Mouse (Mus musculus) layer of hippocampus, adult 11-12 months (tissue): ENCODE measurements around the gene Ak5.
"Not testable (repeated sequence)": the region's sequence is repeated elsewhere in the genome, so short reads cannot be mapped to it uniquely, and the experiment has no call there.

ENCODE experiments used
- DNase-seq: peaks from one replicate; pipeline ENCODE4 v3.0.0; 2022; ENCODE audit warnings: low spot score

Ak5 gene

GRCm38 (mm10) chr3:152475894-152476293, 192.3 kb downstream of the Ak5 start:
- no peak for DNase-seq

GRCm38 (mm10) chr3:152475278-152475669, 192.9 kb downstream of the Ak5 start:
- no peak for DNase-seq

GRCm38 (mm10) chr3:152474582-152475277, 193.4 kb downstream of the Ak5 start:
- peak; percentile 64 for DNase-seq

- no peak for DNase-seq
These were observed 195.5 kb downstream of the Ak5 start for GRCm38 (mm10) chr3:152472676-152473075.

GRCm38 (mm10) chr3:152470347-152470746, 197.8 kb downstream of the Ak5 start:
- DNase-seq, result no peak

- DNase-seq, result no peak
These were observed 198.5 kb downstream of the Ak5 start for GRCm38 (mm10) chr3:152469423-152470200.

- DNase-seq, result no peak
These were observed 199.6 kb downstream of the Ak5 start for GRCm38 (mm10) chr3:152468569-152469041.

- no peak for DNase-seq
These were observed 200.1 kb downstream of the Ak5 start for GRCm38 (mm10) chr3:152468032-152468431.

- DNase-seq, result no peak
These were observed 200.8 kb downstream of the Ak5 start for GRCm38 (mm10) chr3:152467312-152467711.

- no peak for DNase-seq
These were observed 201.3 kb downstream of the Ak5 start for GRCm38 (mm10) chr3:152466849-152467248.

GRCm38 (mm10) chr3:152465338-152465737, 202.8 kb downstream of the Ak5 start:
- DNase-seq, result no peak

- no peak for DNase-seq
These were observed 203.7 kb downstream of the Ak5 start for GRCm38 (mm10) chr3:152464462-152464861.

- no peak for DNase-seq
These were observed 205.3 kb downstream of the Ak5 start for GRCm38 (mm10) chr3:152462900-152463299.

GRCm38 (mm10) chr3:152462038-152462547, 206.1 kb downstream of the Ak5 start:
- no peak for DNase-seq

- DNase-seq, result no peak
These were observed 207.4 kb downstream of the Ak5 start for GRCm38 (mm10) chr3:152460802-152461201.

- not testable (repeated sequence) for DNase-seq
These were observed 209.3 kb downstream of the Ak5 start for GRCm38 (mm10) chr3:152458875-152459274.

- no peak for DNase-seq
These were observed 210.7 kb downstream of the Ak5 start for GRCm38 (mm10) chr3:152457308-152458035.

GRCm38 (mm10) chr3:152453163-152453562, 215.0 kb downstream of the Ak5 start:
- DNase-seq, result no peak

- no peak for DNase-seq
These were observed 221.2 kb downstream of the Ak5 start for GRCm38 (mm10) chr3:152446966-152447365.

- DNase-seq, result no peak
These were observed 224.0 kb downstream of the Ak5 start for GRCm38 (mm10) chr3:152444114-152444513.

- DNase-seq, result no peak
These were observed 225.4 kb downstream of the Ak5 start for GRCm38 (mm10) chr3:152442795-152443194.

- no peak for DNase-seq
These were observed 230.1 kb downstream of the Ak5 start for GRCm38 (mm10) chr3:152438068-152438467.
